Mouse (Mus musculus): Measurements from ENCODE around the gene Prkar2a. TPM values are rescaled to one million over a fixed set of nuclear protein-coding genes. Genes with fewer than 3 reads are reported as not detected.
A peak's percentile ranks its signal among the peaks of the same experiment; 100 is the strongest.

Gene Prkar2a
- total RNA-seq, 1 experiment from 2014 or later: 5.0 TPM

GRCm38 (mm10) chr9:108785416-108785815 lies 96.3 kb downstream of the Prkar2a start:
- no peak for ATAC-seq (ENCODE audit: extremely low read depth, insufficient number of reproducible peaks, low FRiP score, poor library complexity, severe bottlenecking)

- ATAC-seq (ENCODE audit: extremely low read depth, insufficient number of reproducible peaks, low FRiP score, poor library complexity, severe bottlenecking): no peak
Measured at GRCm38 (mm10) chr9:108786494-108786893, 97.4 kb downstream of the Prkar2a start.

GRCm38 (mm10) chr9:108787080-108787479 lies 98.0 kb downstream of the Prkar2a start:
- ATAC-seq (ENCODE audit: extremely low read depth, insufficient number of reproducible peaks, low FRiP score, poor library complexity, severe bottlenecking): no peak

- ATAC-seq (ENCODE audit: extremely low read depth, insufficient number of reproducible peaks, low FRiP score, poor library complexity, severe bottlenecking): no peak
Measured at GRCm38 (mm10) chr9:108788713-108789112, 99.6 kb downstream of the Prkar2a start.

- no peak for ATAC-seq (ENCODE audit: extremely low read depth, insufficient number of reproducible peaks, low FRiP score, poor library complexity, severe bottlenecking)
Measured at GRCm38 (mm10) chr9:108792307-108792706, 103.2 kb downstream of the Prkar2a start.

- peak; percentile 13; the same call in 1 of the 2 replicates for ATAC-seq (ENCODE audit: extremely low read depth, insufficient number of reproducible peaks, low FRiP score, poor library complexity, severe bottlenecking)
Measured at GRCm38 (mm10) chr9:108792730-108793129, 103.6 kb downstream of the Prkar2a start.

- no peak for ATAC-seq (ENCODE audit: extremely low read depth, insufficient number of reproducible peaks, low FRiP score, poor library complexity, severe bottlenecking)
Measured at GRCm38 (mm10) chr9:108795281-108795680, 106.2 kb downstream of the Prkar2a start.

- ATAC-seq (ENCODE audit: extremely low read depth, insufficient number of reproducible peaks, low FRiP score, poor library complexity, severe bottlenecking): no peak
Measured at GRCm38 (mm10) chr9:108795762-108796161, 106.6 kb downstream of the Prkar2a start.

- no peak for ATAC-seq (ENCODE audit: extremely low read depth, insufficient number of reproducible peaks, low FRiP score, poor library complexity, severe bottlenecking)
Measured at GRCm38 (mm10) chr9:108796351-108796981, 107.4 kb downstream of the Prkar2a start.

- no peak for ATAC-seq (ENCODE audit: extremely low read depth, insufficient number of reproducible peaks, low FRiP score, poor library complexity, severe bottlenecking)
Measured at GRCm38 (mm10) chr9:108797477-108797876, 108.4 kb downstream of the Prkar2a start.

- no peak for ATAC-seq (ENCODE audit: extremely low read depth, insufficient number of reproducible peaks, low FRiP score, poor library complexity, severe bottlenecking)
Measured at GRCm38 (mm10) chr9:108798508-108799075, 109.5 kb downstream of the Prkar2a start.

- ATAC-seq (ENCODE audit: extremely low read depth, insufficient number of reproducible peaks, low FRiP score, poor library complexity, severe bottlenecking): no peak
Measured at GRCm38 (mm10) chr9:108799564-108799963, 110.5 kb downstream of the Prkar2a start.

Other genes with a start within 250 kb of the Prkar2a start
- 15.7 and 19.8 TPM in 2 replicates for gene Ccdc71, start 228.8 kb upstream of the Prkar2a start, total RNA-seq (2017)
- 2.9 and 5.7 TPM in 2 replicates for gene Klhdc8b, start 227.7 kb upstream of the Prkar2a start, total RNA-seq (2017)
- gene Lamb2, start 209.6 kb upstream of the Prkar2a start, total RNA-seq (2017): not detected in 2 replicates
- gene Usp19, start 198.7 kb upstream of the Prkar2a start, total RNA-seq (2017): 105 and 106 TPM in 2 replicates
- 97.9 and 119 TPM in 2 replicates for gene Qars, start 181.6 kb upstream of the Prkar2a start, total RNA-seq (2017)
- gene Qrich1, start 172.5 kb upstream of the Prkar2a start, total RNA-seq (2017): 158 TPM in 2 replicates
- 61.0 and 75.5 TPM in 2 replicates for gene Impdh2, start 129.0 kb upstream of the Prkar2a start, total RNA-seq (2017)
- 15.5 and 17.0 TPM in 2 replicates for gene Ndufaf3, start 121.9 kb upstream of the Prkar2a start, total RNA-seq (2017)
- 70.9 and 104 TPM in 2 replicates for gene Dalrd3, start 119.4 kb upstream of the Prkar2a start, total RNA-seq (2017)
- gene Wdr6, start 110.6 kb upstream of the Prkar2a start, total RNA-seq (2017): 12.8 and 15.6 TPM in 2 replicates
- gene P4htm, start 91.6 kb upstream of the Prkar2a start, total RNA-seq (2017): 0.58 and 0.61 TPM in 2 replicates
- gene Arih2, start 39.9 kb upstream of the Prkar2a start, total RNA-seq (2017): 135 and 143 TPM in 2 replicates
- gene Slc25a20, start 27.2 kb upstream of the Prkar2a start, total RNA-seq (2017): 39.0 and 43.9 TPM in 2 replicates
- gene Ip6k2, start 94.5 kb downstream of the Prkar2a start, total RNA-seq (2017): 70.6 and 87.9 TPM in 2 replicates
- gene Nckipsd, start 119.1 kb downstream of the Prkar2a start, total RNA-seq (2017): 9.7 and 11.3 TPM in 2 replicates
- 2.1 and 2.5 TPM in 2 replicates for gene Celsr3, start 137.0 kb downstream of the Prkar2a start, total RNA-seq (2017)
- gene Slc26a6, start 164.0 kb downstream of the Prkar2a start, total RNA-seq (2017): 2.4 and 8.5 TPM in 2 replicates
- not detected in 2 replicates for gene Tmem89, start 225.3 kb downstream of the Prkar2a start, total RNA-seq (2017)
- gene Uqcrc1, start 247.3 kb downstream of the Prkar2a start, total RNA-seq (2017): 82.3 and 109 TPM in 2 replicates